In the genomic region with DNA sequence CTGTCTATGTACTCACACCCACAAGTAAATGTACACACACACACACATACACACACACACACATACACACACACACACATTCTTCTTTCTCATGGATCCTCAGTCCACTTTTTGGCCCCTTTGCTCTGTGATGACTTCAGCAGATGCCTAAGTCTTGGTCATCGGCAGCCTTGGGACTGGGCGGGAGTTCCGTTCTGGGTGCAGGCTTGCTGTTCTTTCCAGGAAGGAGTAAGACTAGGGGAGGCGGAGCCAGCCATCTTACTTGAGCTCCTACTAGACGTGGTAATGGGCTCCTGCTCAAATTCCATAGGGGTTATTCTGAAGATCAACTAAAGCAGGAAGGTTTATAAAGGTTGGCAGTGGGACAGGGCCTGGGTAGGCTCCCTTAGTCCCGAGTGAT, we compare ENCODE assay signal across 8 mouse cellular contexts. TPM values are rescaled to one million over a fixed set of nuclear protein-coding genes. Genes with fewer than 3 reads are reported as not detected.
DNase-seq lines count a peak whose midpoint lies in the region; ATAC-seq lines count a peak whose summit lies in the region.

No protein-coding gene starts in this region.

- H3K27ac ChIP-seq in heart, embryonic 10.5 days = peak overlapping the region; percentile 53
- H3K27ac ChIP-seq in neural tube, embryonic 12.5 days = no peak overlapping the region

- peaks cover 69% of the 10 kb centered on the region for H3K4me1 ChIP-seq in heart, embryonic 10.5 days
- H3K4me1 ChIP-seq in neural tube, embryonic 12.5 days = peaks cover 56% of the 10 kb centered on the region

- no peaks in the 10 kb centered on the region for H3K27me3 ChIP-seq in heart, embryonic 10.5 days (ENCODE audit: insufficient read depth, poor library complexity, severe bottlenecking)
- no peaks in the 10 kb centered on the region for H3K27me3 ChIP-seq in neural tube, embryonic 12.5 days (replicated peaks)

- no peaks in the 10 kb centered on the region for H3K9me3 ChIP-seq in heart, embryonic 10.5 days
- no peaks in the 10 kb centered on the region for H3K9me3 ChIP-seq in neural tube, embryonic 12.5 days

- H3K36me3 ChIP-seq in heart, embryonic 10.5 days = peaks cover 49% of the 10 kb centered on the region
- H3K36me3 ChIP-seq in neural tube, embryonic 12.5 days = peaks cover 32% of the 10 kb centered on the region

- 0 out of 2 replicates have a peak overlapping the region, but pooled peaks have one; percentile 12 for H3K4me3 ChIP-seq in heart, embryonic 10.5 days
- H3K4me3 ChIP-seq in neural tube, embryonic 12.5 days = no peak overlapping the region

- no peak overlapping the region for H3K9ac ChIP-seq in neural tube, embryonic 12.5 days

- peak; percentile 69 for DNase-seq in urinary bladder, postnatal 14 days (ENCODE audit: low spot score)
- no peak for DNase-seq in urinary bladder, postnatal 4 days (ENCODE audit: low spot score in 2 of 2)
- no peak for DNase-seq in heart, embryonic 10.5 days (ENCODE audit: low spot score)
- DNase-seq in kidney, postnatal 25 days = peak; percentile 70 to 80
- DNase-seq in thymus, postnatal 4 days = no peak
- no peak for DNase-seq in thymus, postnatal 36 days

- 56% methylated on average over 6 of the region's 6 CpGs for WGBS in heart, embryonic 10.5 days
- WGBS in neural tube, embryonic 12.5 days = 69% methylated on average over 6 of the region's 6 CpGs

- ATAC-seq in neural tube, embryonic 12.5 days (ENCODE audit: low FRiP score, low read depth) = no peak
- ATAC-seq in megakaryocyte, adult 5-6 weeks (ENCODE audit: poor library complexity, severe bottlenecking) = no peak

- H3K4me2 ChIP-seq in neural tube, embryonic 12.5 days (replicated peaks) = peak overlapping the region; percentile 33

RNA-seq across cellular contexts. Expression of gene Lzts2, which starts 6.1 kb away (rescaled TPM):
- 47.5 and 61.4 TPM in 2 replicates for polyA plus RNA-seq in heart, embryonic 10.5 days (2016; fragmentation: Nextera tagmentation; extraction: Ambion mirVana)
- 68.5 and 70.0 TPM in 2 replicates for polyA plus RNA-seq in neural tube, embryonic 12.5 days (2016; fragmentation: Nextera tagmentation; extraction: Ambion mirVana)
- 0.32 and 0.36 TPM in 2 replicates for total RNA-seq in megakaryocyte, adult 5-6 weeks (2015)
- 0.37 and 0.51 TPM in 2 replicates for total RNA-seq in megakaryocyte, adult 5-6 weeks (2017)

RNA-seq across cellular contexts. Expression of gene Mrpl43, which starts 14.1 kb away (rescaled TPM):
- polyA plus RNA-seq in heart, embryonic 10.5 days (2016; fragmentation: Nextera tagmentation; extraction: Ambion mirVana) = 63.8 and 66.3 TPM in 2 replicates
- 82.9 and 83.2 TPM in 2 replicates for polyA plus RNA-seq in neural tube, embryonic 12.5 days (2016; fragmentation: Nextera tagmentation; extraction: Ambion mirVana)
- total RNA-seq in megakaryocyte, adult 5-6 weeks (2015) = 35.9 and 47.9 TPM in 2 replicates
- total RNA-seq in megakaryocyte, adult 5-6 weeks (2017) = 25.3 and 29.3 TPM in 2 replicates

RNA-seq across cellular contexts. Expression of gene Twnk, which starts 14.9 kb away (rescaled TPM):
- 24.4 and 27.0 TPM in 2 replicates for polyA plus RNA-seq in heart, embryonic 10.5 days (2016; fragmentation: Nextera tagmentation; extraction: Ambion mirVana)
- 21.4 and 22.8 TPM in 2 replicates for polyA plus RNA-seq in neural tube, embryonic 12.5 days (2016; fragmentation: Nextera tagmentation; extraction: Ambion mirVana)
- 6.2 and 6.3 TPM in 2 replicates for total RNA-seq in megakaryocyte, adult 5-6 weeks (2015)
- 6.5 and 6.8 TPM in 2 replicates for total RNA-seq in megakaryocyte, adult 5-6 weeks (2017)

RNA-seq across cellular contexts. Expression of gene Pdzd7, which starts 25.2 kb away (rescaled TPM):
- polyA plus RNA-seq in heart, embryonic 10.5 days (2016; fragmentation: Nextera tagmentation; extraction: Ambion mirVana) = 0.34 and 0.55 TPM in 2 replicates
- polyA plus RNA-seq in neural tube, embryonic 12.5 days (2016; fragmentation: Nextera tagmentation; extraction: Ambion mirVana) = 0.63 and 0.72 TPM in 2 replicates
- total RNA-seq in megakaryocyte, adult 5-6 weeks (2015) = not detected in 2 replicates
- not detected in 2 replicates for total RNA-seq in megakaryocyte, adult 5-6 weeks (2017)

RNA-seq across cellular contexts. Expression of gene Sfxn3, which starts 27.0 kb away (rescaled TPM):
- polyA plus RNA-seq in heart, embryonic 10.5 days (2016; fragmentation: Nextera tagmentation; extraction: Ambion mirVana) = 11.8 and 13.4 TPM in 2 replicates
- 38.3 and 41.2 TPM in 2 replicates for polyA plus RNA-seq in neural tube, embryonic 12.5 days (2016; fragmentation: Nextera tagmentation; extraction: Ambion mirVana)
- 36.9 and 40.7 TPM in 2 replicates for total RNA-seq in megakaryocyte, adult 5-6 weeks (2015)
- 9.4 and 10.0 TPM in 2 replicates for total RNA-seq in megakaryocyte, adult 5-6 weeks (2017)

Comparison
In these comparisons a context has a peak if more than half of its experiments do, and no peak if none do; other contexts are left out.
1. DNase-seq: peak in urinary bladder, postnatal 14 days (single experiment) and kidney, postnatal 25 days (2 of 2); none in urinary bladder, postnatal 4 days (0 of 2), heart, embryonic 10.5 days (single experiment), thymus, postnatal 4 days (single experiment) and thymus, postnatal 36 days (0 of 2).